In genomic region chr16:45038261-45039036, GRCm38 (mm10) we compare ENCODE assay signal across 13 mouse cellular contexts. TPM values are rescaled to one million over a fixed set of nuclear protein-coding genes. Genes with fewer than 3 reads are reported as not detected.
DNase-seq lines count a peak whose midpoint lies in the region; ATAC-seq lines count a peak whose summit lies in the region.
"Had no signal": no experiment of that assay in that cellular context is flagged by ENCODE, and none has a peak within 500 bp of the region (broad histone marks: within the 10 kb centered on the region; RNA-seq: fewer than 3 reads in every experiment).

No protein-coding gene starts in this region.

- intact Hi-C loops in left cerebral cortex, postnatal 10 days (cut with DNase I), result no loop called here

- peak; percentile 58 for ATAC-seq in granulocyte monocyte progenitor cell, adult 5-6 weeks (replicated peaks; ENCODE audit: poor library complexity, severe bottlenecking)

- peak; percentile 4 for DNase-seq in adrenal gland, postnatal 10 days
- no peak for DNase-seq in adrenal gland, postnatal 25 days
- DNase-seq in 3134 (ENCODE audit: extremely low read depth, insufficient read length, low spot score), result peak; percentile 49
- DNase-seq in Muller cell, postnatal 12 days (ENCODE audit: inconsistent ontology term), result peak; percentile 52
- DNase-seq in ovary, postnatal 36 days (ENCODE audit: low spot score), result no peak
- no peak for DNase-seq in left cerebral cortex, postnatal 10 days (ENCODE audit: extremely low spot score in 1 of 2, low spot score in 2 of 2)
- DNase-seq in thymus, postnatal 36 days, result no peak
- DNase-seq: B cell, adult 2 months; cerebellum, adult 9-11 months; gastrocnemius, postnatal 36 days; lung, embryonic 14.5 days; right cerebral cortex, adult 18-20 months had no signal

RNA-seq across cellular contexts. Expression of gene Ccdc80, which starts 54.8 kb away (rescaled TPM):
- 10 to 100 TPM; 60.7 to 82.4 TPM for total RNA-seq in adrenal gland, postnatal 10 days (2021)
- 18.3 and 19.0 TPM in 2 replicates for total RNA-seq in adrenal gland, postnatal 25 days (2021)
- total RNA-seq in granulocyte monocyte progenitor cell, adult 5-6 weeks (2014; fragmentation: Nextera tagmentation), result 0.43 TPM in 1 of 2 replicates, not detected in the other
- total RNA-seq in granulocyte monocyte progenitor cell, adult 5-6 weeks (2017), result 0.41 TPM in 1 of 2 replicates, not detected in the other
- 10 to 100 TPM in 1 of 2 experiments, 1 to 10 TPM in 1; 9.6 to 11.7 TPM for total RNA-seq in left cerebral cortex, postnatal 10 days (2021)

Comparison
In these comparisons a context has a peak if more than half of its experiments do, and no peak if none do; other contexts are left out.
1. DNase-seq: peak in adrenal gland, postnatal 10 days (single experiment), 3134 (single experiment) and Muller cell, postnatal 12 days (single experiment); none in adrenal gland, postnatal 25 days (single experiment), ovary, postnatal 36 days (single experiment), left cerebral cortex, postnatal 10 days (0 of 2) and thymus, postnatal 36 days (0 of 2).
2. RNA of gene Ccdc80, which starts 54.8 kb away (total RNA-seq): 60.7 to 82.4 TPM in adrenal gland, postnatal 10 days, 18.3 to 19.0 TPM in adrenal gland, postnatal 25 days and 9.6 to 11.7 TPM in left cerebral cortex, postnatal 10 days; 0.41 to 0.43 TPM in granulocyte monocyte progenitor cell, adult 5-6 weeks; every median in the first group is over 4 times any median in the second.